Mouse (Mus musculus) retina, postnatal 1 day (tissue): ENCODE measurements around the gene Vmp1.

Source experiments
- DNase-seq: peaks from one replicate; pipeline ENCODE4 v3.0.0-alpha.2; 2012

The Vmp1 gene

DNA sequence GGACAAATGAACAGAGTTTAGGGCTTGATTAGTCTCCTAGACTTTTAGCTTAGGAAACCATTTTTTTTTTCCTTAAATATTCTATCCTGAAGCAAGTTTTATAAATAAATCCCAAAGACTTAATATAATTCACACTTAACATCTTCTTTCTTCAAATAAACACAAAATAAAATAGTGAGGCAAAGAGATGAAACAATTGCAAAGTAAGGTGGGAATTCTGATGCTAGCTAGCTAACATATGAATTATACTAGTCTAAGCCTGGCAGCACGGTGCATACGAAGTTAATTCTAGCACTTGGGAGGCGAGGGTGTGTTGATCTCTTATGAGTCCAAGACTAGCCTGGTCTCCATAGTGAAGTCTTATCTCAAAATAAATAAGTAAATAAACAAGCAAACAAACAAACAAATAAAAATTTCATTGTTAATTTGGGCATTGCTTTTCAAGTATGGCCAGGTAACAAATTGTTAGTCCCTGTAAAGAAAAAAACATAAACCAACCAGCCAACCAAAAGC, 100.3 kb downstream of the Vmp1 start:
- no peak for DNase-seq

DNA sequence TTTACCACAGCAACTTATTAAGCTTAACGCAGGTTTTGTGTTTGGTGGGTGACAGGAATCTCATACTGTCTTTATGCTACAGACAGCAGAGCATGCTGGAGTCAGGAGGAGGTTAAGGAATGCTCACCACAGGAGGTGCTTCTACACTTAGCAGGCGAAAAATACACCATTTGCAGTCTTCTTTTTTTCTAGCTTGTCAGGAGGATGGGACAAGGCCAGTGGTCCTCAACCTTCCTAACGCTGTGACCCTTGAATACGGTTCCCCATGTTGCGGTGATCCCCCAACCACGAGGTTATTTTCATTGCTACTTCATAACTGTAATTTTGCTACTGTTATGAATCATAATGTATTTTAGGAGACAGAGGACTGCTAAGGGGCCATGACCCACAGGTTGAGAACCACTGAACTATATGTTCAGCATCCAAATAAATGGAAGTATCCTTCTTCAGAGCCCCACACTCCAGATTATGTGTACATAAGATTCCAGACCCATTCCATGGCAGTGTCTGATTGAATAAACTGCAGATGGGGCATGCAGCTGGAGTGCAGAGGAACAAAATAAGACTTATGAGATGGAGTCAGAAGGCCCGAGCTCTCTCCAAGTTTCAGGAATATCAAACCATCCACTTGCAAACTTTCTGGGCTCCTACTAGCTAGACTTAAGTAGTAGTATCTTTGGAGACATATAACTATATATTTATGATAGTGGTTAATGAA, 100.9 kb downstream of the Vmp1 start:
- DNase-seq = no peak

DNA sequence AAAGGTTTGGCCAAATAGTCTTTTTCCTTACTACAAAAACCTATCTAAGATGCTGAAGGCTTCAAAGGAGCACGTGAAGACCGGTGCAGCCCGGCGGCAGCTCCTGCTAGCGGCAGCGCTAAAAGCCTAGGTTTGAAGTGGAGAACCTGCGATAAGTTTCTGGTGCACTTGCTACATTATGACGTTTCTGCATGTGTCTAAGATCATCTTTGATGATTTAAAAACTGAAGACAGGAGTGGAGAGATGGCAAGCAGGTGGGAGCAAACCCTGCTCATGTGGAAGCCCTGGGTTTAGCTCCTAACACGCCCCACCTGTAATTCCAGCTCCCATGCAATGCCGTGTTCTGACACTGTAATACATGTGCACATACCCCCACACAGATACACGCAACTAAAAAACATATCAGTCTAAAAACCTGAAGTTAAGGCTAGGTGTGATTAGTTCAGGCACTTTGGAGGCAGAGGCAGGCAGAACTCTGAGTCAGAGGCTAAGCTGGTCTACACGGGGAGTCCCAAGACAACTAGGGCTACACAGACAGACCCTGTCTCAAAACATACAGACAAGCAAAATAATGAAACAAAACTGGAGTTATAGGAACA, 101.6 kb downstream of the Vmp1 start:
- no peak for DNase-seq

DNA sequence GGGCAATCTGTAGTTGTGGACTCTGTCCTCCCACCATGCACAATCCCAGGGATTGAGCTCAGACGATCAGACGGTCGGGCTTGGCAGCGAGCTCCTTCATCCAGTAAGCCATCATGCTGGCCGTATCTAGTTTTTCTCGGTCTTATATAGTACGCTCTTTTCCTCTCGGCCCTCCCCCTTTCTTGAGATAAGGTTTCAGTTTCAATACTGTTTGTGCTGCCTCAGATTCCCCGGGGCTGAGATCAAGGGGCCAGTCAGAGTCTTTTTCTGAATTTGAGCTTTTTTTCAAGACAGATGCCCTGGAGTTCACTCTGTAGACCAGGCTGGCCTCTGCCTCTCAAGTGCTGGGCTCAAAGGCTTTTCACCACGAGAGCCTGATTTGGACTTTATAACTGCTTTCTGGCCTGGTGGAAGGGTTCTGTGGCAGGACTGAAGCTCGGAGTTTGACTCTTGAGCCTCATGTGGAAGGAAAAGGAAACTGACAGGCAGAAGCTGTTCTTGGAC, 102.3 kb downstream of the Vmp1 start:
- DNase-seq = no peak

DNA sequence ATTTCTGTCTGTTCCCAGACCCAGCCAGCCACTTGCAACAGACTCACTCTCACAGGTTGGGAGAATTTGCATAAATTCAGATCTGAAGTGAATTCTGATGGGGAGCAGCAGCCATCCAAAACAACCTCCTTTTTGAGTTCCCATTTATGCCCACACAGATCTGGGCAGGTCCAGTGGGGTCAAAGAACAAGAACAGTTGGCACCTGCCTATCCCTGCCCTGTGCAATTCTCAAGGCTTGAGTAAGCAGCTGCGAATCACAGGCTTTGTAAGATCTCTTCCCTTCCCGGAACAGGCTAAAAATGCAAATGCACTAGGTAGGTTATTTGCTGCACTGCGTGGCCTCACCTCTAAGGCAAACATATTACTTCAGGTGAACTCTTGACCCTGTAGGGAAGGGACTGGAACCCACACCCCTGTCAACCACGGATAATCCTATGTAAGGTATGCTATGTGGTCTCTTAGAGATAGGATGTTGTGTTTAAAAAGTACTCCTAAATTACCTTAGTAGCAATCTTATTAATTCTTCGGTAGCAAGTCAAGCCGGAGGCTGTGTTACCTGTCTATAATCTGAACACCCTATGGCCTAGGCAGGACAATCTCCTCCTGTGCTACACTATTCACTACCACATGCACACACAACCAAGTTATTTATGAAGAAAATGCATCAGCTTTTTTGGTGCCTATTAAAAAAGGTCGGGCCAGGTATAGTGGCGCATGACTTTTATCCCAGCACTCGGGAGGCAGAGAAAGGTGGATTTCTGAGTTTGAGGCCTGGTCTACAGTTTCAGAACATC, 103.1 kb downstream of the Vmp1 start:
- no peak for DNase-seq

DNA sequence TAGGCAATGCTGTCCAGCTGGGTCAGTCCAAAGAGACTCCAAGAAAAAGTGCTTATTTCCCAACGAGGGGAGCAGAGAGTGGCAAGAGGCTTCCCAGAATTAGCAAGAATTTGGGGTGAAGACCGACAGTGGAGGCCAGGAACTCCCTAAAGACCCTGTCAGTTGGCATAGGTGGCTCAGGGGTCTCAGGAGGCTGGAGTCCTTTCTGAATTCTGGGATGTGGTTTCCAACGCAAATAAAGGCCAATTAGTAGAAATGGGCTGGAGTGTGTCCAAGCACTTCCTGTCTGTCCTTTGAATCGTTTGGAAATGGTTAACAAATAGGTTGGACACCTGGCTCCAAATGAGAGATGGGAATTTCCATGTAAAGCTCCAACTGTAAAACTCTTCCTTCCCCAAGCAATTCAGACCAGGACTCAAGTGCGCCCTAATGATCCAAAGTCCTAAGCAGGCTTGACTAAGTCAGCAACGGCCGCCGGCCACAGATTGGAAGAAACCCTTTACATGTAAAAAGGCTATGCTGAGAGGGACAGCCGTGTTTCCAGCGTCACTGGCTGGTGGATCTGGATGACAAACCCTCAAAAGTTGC, 103.8 kb downstream of the Vmp1 start:
- no peak for DNase-seq

DNA sequence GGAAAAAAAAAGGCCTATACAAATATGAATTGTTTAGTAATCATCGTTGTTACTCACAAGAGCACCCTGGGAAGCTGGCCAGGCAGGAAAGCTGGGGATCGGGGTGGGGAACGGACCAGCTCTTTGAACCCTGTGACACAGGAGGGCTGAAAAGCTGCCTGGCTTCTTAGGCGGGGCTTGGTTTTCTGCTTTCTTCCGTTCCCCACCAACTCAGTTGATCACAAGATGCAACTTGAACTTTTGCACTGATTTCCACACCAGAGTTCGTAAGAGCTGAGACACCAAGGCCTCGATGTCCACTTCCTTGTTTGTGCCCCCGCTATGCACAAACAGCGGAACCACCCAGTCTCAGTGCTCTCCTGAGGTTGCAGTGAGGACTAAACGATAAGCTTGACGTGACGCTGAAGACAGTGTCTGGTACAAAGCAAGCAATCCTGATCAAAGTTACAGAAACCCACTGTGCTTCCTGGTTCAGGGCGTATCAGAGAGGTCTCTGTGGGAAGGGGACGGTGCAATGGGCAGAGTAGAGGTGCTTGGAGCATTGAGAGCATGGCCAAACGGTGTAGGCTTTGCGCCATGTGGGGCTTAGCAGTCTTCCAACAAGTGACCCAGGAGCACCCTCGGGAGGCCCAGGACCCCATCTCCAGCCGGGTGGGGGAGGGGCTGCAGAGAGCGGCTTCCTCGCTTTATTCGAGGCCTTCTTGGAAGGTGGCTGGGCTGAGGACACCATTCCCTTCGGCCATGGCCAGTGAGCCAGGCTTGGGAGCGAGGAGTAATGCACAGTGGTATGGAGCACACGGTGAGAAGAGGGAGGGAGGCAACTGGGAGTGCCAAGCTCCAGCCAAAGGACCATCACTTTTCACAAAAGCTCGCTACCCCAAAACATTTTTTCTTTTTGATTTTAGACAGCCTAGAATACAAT, 104.6 kb downstream of the Vmp1 start:
- no peak for DNase-seq

DNA sequence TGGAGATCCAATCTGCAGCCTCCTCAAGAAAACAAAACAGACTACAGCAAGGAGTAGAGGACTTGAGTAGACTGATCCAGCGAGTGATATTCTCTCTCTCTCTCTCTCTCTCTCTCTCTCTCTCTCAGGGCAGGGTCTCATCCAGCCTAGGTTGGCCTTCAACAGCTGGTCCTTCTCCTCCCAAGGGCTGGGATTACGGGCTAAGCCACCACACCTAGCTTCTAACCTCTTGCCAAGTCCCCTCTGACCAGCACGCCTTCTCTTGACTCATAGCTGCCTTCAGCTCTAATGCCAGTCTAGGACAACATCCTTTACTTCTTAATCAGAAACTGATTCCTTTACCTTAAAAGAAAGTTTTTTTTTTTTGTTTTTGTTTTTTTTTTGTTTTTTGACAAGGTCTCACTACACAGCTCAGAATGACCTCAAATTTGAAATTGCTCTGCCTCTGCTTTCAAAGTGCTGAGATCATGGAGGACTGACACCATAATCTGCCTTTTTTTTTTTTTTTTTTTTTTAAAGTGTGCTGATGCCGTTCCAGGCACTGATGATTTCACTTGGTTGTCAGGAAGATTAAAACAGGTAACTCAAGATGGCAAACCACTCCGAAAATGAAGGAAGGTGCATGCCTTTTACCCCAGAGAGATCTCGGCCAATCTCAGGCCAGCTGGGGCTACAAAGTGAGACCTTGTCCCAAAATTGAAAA, 105.4 kb downstream of the Vmp1 start:
- no peak for DNase-seq

DNA sequence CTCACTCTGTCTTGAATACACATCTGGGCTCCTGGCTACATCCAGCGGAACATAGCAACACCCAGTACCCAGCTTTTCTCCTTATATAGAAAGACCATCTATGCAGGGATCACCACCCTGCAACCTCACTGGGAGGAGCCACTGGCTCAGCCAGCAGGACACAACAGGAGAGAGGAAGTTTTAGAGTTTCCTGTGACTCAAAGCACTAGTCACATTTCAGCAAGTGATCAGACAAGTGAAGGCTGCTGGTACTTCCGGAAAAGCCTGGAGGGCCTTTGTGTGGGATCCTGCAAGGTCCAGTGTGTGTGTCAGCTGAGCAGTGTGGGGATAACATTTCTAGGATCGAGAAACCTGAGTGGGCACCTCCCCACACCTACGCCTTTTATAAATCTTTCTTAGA, 106.4 kb downstream of the Vmp1 start:
- no peak for DNase-seq

DNA sequence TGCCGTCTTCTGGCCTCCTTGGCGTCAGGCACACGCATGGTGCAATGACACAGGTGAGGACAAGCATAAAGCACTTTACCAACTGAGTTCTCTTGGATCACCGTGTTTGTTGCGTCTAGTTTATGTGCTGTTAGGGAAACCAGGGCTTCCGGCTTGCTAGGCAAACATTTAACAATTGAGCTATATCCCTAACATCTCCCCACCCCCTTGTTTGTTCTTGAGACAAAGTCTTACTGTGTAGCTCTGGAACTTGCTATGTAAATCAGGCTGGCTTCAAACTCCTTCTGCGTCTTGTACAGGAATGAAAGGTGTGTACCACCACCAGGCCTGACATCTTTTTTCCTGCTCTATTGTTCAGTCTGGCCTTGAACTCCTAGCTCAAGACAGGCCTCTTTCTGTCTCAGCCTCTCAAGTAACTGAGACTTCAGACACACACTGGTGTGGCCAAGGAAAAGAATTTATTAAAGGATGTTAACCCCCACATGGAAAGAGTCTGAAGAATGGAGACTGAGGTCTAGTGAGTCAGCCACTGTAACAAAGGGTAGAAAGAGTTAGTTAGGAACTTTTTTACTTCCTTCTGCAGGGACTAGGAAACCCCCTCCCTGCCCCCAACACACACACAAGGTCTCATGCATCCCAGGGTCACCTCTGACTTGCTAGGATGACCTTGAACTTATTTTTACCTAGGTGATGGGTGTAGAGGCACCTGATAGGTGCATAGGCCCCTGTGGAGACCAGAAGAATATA, 107.8 kb downstream of the Vmp1 start:
- DNase-seq = no peak

DNA sequence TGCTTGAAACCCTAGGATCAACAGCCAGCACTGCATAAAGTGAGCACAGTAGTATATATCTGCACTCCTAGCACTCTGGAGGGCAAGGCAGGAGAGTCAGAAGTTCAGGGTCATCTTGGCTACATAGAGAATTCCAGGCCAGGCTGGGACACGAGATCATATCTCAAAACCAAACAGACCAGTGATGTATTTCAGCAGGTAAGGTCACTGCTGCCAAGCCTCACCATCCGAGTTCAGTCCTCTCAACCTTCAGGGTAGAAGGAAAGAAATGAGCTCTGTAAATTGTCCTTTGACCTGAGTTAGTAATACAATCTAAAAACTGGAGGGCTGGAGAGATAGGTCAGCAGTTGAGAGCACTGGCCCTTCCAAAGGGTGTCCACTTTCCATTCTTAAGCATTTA, 109.2 kb downstream of the Vmp1 start:
- no peak for DNase-seq

DNA sequence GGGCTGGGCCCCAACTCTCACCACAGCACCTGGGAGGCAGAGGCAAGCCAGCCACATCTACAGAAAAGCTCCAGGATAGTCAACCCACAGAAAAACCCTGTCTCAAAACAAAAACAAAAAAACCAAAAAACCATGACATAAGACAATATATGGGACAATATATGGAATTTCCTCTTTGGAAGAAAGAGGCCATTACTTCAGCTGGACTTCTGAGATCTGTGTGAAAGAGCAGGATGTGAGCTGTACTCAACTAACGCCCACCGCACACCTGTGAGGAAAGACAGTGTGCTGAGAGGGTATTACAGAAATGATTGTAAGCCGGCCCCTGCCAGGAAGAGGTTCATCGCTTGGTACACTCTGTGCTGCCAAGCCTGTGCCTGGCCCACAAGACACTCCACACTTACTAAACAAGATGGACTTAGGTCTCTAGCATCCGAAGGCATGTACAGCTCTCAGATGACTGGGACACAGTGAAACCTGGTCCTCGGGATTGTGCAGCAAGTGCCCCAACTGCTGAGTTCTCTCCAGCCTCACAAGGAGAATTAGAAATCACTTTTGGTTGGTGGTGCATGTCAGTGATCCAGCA, 109.9 kb downstream of the Vmp1 start:
- no peak for DNase-seq

DNA sequence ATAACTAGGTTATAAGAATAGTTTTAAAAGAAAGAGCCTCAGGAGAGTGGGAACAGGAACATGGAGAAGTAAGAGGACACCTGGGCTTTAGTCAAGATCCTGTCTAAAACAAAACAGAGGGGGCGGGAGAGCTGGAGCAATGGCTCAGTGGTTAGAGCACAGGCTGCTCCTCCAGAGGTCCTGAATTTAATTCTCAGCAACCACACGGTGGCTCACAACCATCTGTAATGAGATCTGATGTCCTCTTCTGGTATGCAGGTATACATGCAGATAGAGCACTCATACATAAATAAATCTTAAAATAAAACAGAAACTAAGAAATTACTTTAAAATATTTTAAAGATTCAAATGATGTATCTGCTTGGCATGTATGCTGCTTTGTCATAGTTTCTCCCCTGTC, 111.0 kb downstream of the Vmp1 start:
- DNase-seq = no peak

DNA sequence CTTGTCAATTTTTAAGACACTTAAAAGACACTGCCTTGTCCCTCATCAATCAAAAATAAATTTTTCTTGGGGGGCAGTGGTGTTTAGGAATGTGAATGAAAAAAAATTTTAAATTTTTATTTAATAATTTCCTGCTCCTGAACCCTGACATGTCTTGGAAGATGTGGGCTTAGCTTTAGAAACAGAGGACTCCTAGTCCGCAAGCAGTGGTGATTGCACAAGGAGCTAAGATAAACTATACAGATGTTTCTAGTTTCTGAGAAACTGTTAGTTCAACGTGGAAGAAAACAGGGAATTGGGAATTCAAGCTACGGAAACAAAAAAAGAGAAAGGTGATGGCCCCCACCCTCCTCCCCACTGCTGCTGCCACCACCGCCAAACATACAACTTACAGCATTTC, 111.8 kb downstream of the Vmp1 start:
- no peak for DNase-seq

DNA sequence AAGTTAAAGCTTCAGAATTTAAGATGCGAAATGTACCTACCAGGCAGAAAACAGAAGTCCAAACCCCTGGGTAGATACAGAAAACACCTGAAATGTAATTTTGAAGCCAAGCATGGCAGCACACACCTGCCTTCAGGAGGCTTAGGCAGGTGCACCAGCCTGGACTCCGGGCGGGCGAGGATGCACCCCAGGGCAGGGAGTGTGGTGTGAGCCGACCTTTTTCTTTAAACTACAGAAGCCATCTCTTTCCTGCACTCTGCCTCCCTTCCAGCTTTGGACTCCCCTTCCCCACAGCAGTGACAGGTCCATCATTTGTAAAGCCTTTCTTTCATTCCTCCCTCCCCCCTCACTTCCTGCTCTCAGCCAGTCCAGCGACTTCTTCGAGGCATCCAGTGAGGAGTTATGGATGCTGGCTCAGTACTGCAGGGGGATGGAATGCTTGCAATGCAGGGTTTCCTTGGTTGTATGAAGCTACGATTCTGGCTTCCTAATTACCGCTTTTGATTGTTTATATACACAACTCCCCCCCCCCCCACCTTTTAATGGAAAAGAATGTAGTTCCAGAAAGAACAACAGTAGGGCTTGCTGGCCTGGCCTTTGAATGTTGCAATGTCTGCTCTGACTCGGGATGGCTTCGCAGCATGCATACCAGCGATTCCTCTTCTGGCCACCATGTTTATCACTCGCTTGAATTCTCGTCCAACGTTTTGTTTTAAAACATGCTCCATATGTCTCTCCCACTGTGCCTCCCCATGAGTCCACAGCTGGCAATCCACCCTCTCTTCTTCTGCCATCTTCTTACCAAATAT, 112.4 kb downstream of the Vmp1 start:
- peak; percentile 23 for DNase-seq

DNA sequence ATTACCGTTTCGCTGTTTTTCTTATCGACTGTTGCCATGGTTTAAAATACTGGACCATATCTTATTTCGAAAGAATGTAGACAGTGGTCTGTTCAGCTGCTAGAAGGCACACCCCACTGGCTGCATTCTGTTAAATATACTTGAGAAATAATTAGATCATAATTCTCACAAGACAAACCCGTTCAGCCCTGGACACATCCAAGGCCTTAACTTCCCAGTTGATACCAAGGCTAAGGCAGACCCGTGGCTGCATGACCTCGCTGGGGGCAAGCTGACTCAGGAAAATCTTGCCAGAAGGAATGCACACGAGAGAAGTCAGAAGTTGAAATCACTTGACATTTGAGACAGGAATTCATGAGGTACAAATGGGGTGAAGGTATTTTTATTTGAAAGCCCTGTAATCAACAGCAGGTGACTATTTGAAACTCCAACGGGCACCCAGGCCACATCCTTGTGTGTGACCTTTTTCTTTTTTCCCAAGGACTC, 113.3 kb downstream of the Vmp1 start:
- no peak for DNase-seq

DNA sequence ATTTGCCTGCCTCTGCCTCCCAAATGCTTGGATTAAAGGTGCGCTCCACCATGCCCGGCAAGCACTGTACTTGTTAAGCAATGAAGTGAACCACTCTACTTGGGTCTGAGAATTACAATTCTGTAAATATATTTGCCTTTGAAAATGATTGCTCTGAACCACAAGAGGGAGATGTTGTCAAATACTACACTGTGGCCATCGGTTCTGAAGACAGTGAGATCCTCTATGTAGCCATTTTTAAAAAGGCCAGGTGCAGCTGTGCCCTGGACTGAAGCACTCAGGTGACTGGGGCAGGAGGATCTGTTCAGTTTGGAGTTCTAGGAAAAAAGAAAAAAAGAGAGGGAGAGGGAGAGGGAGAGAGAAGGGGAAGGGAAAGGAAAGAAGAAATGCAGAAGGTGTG, 115.2 kb downstream of the Vmp1 start:
- DNase-seq = peak; percentile 29

DNA sequence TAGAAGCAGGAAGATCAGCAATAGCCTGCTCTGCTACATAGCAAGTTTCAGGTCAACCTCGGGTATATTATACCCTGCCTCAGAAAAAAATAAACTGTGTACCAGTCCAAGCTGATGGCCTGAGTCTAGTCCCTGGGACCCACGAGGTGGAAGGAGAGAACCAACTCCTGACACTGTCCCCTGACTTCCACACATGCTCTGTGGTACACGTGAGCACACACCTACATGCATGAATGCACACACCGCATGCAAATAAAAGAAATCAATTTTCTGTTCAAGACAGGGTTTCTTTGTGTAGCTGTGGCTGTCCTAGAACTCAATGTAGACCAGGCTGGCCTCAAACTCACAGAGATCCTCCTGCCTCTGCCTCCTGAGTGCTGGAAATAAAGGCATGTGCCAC, 125.4 kb downstream of the Vmp1 start:
- no peak for DNase-seq

DNA sequence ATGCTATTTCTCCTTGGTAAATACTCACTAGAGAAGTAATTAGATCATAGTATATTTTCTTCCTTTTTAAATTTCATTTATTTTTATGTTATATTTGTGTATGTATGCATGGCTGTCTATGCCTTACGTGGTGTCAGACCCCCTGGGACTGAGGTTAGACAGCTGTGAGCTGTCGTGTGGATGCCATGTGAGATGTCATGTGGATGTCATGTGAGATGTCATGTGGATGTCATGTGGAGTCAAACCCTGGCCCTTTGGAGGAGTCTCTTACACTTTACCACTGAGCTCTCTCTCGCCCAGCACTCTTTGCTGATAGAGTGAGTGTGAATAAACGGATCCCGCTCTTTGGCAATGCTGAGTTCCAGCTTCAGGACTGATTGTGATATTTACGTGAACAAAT, 130.1 kb downstream of the Vmp1 start:
- DNase-seq = no peak
